Mouse (Mus musculus) limb, embryonic 13.5 days (tissue): ENCODE results near the gene Spire2. TPM values are rescaled to one million over a fixed set of nuclear protein-coding genes. Genes with fewer than 3 reads are reported as not detected.

Source experiments
- ATAC-seq: fragments of 200-750 bp; cut with Nextera tagmentation; 2 replicates; pipeline ENCODE4 v1.8.0; 2017; ENCODE audit warnings: low read depth, moderate number of reproducible peaks, moderate TSS enrichment; ENCODE audit not compliant: low FRiP score
- H3K27ac ChIP-seq: fragments of 300-500 bp; sonication (generic); 2 replicates; pipeline ENCODE4 v1.5.1; 2015; ENCODE audit warnings: inconsistent platforms, mild to moderate bottlenecking, moderate library complexity
- H3K27me3 ChIP-seq: fragments of 300-500 bp; sonication (generic); 2 replicates; pipeline ENCODE4 v1.6.1; 2015; ENCODE audit warnings: mild to moderate bottlenecking, inconsistent platforms
- H3K36me3 ChIP-seq: fragments of 300-500 bp; sonication (generic); 2 replicates; pipeline ENCODE4 v1.6.1; 2015; ENCODE audit warnings: inconsistent platforms, mild to moderate bottlenecking, moderate library complexity
- H3K4me1 ChIP-seq: fragments of 300-500 bp; sonication (generic); 2 replicates; pipeline ENCODE4 v1.6.1; 2015; ENCODE audit warnings: inconsistent platforms
- H3K4me2 ChIP-seq: fragments of 300-500 bp; sonication (generic); replicated peaks from 2 replicates; pipeline ENCODE4 v1.6.1; 2015; ENCODE audit warnings: inconsistent platforms, mild to moderate bottlenecking, moderate library complexity
- H3K4me3 ChIP-seq: fragments of 300-500 bp; sonication (generic); 2 replicates; pipeline ENCODE4 v1.5.1; 2015; ENCODE audit warnings: moderate library complexity, mild to moderate bottlenecking, inconsistent platforms
- H3K9ac ChIP-seq: fragments of 300-500 bp; sonication (generic); 2 replicates; pipeline ENCODE4 v1.6.1; 2015; ENCODE audit warnings: mild to moderate bottlenecking, inconsistent platforms
- H3K9me3 ChIP-seq: fragments of 300-500 bp; sonication (generic); 2 replicates; pipeline ENCODE4 v1.6.1; 2016; ENCODE audit warnings: inconsistent platforms
- WGBS: fragments of 180-500 bp; shearing (Covaris S2); methylation state at CpG from one replicate; pipeline ENCODE4 v1.1.7; 2015; 5-methylcytosine and 5-hydroxymethylcytosine counted together
- polyA plus RNA-seq: library from polyadenylated mRNA; unstranded; fragments of >200 nt; fragmentation: Nextera tagmentation; extraction: Ambion mirVana; gene quantifications from 2 replicates; pipeline ENCODE4 v1.2.1, GENCODE M21; 2015

The Spire2 gene
- polyA plus RNA-seq, 1 experiment from 2014 or later = 0.80 TPM

DNA sequence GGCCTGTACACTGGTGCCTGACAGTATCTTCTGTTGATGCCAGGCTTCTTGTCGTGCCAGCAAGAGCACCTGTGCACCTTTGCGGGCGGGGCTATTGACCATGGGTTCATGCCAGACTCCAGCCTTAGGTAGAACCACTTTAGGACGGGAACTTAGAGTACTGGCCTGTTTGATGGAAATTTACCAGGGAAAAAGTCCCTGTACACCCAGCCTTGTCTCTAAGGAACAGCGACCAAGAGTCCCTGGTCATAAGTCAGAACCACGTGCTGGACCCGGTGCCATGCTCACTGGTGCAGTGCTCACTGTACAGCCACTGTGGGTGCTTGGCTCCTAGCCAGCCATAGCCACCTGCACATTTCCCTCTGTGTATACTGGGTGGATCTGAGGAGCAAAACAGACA, 56.5 kb downstream of the Spire2 start:
- H3K4me1 ChIP-seq = no peaks in the 10 kb centered on the region
- no peak overlapping the region for H3K27ac ChIP-seq
- no peak overlapping the region for H3K9ac ChIP-seq
- no peaks in the 10 kb centered on the region for H3K27me3 ChIP-seq
- ATAC-seq = no peak
- no peak overlapping the region for H3K4me2 ChIP-seq
- H3K9me3 ChIP-seq = no peaks in the 10 kb centered on the region
- no peak overlapping the region for H3K4me3 ChIP-seq
- 93% methylated on average over 7 of the region's 7 CpGs for WGBS
- H3K36me3 ChIP-seq = peaks cover 100% of the 10 kb centered on the region

DNA sequence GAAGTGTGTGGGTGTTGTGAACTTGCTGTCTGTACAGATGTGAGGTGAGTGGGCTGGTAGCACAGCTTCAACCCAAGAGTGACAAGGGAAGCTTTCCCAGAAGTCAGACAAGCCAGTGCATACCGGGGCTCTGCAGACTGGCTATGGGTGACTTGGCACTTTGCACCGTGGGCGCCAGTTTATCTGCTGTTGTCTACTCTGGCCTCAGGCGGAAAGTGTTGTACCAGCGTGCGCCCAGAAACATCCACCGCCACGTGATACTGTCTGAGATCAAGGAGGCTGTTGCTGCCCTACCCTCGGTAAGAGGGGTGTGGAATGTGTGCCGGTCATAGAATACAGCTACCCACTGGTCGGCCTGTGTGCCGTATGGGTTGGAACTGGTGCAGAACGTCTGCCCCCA, 65.8 kb downstream of the Spire2 start:
- H3K4me3 ChIP-seq = no peak overlapping the region
- no peak overlapping the region for H3K27ac ChIP-seq
- H3K4me1 ChIP-seq = no peaks in the 10 kb centered on the region
- H3K4me2 ChIP-seq = no peak overlapping the region
- H3K36me3 ChIP-seq = peaks cover 98% of the 10 kb centered on the region
- H3K27me3 ChIP-seq = no peaks in the 10 kb centered on the region
- no peak overlapping the region for H3K9ac ChIP-seq
- no peaks in the 10 kb centered on the region for H3K9me3 ChIP-seq
- no peak for ATAC-seq
- WGBS = 94% methylated on average over 13 of the region's 13 CpGs

DNA sequence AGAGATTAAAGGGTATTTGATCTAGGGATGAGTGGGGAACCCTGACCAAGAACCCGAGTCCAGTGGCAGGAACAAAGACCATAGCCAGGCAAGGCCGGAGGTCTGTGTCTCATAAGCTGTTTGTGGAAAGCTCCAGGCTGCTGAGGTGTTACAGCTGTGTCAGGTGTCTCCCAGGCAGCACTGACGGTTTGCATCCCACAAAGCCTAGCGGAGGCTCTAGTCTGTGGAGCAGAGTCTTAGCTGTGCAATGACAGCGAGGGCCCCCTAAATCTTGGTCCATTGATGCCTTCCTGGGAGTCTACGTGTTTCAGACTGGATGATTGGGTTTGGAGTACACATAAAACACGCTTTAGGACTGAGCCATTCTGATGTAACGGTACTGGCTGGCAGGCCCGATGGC, 69.4 kb downstream of the Spire2 start:
- H3K4me2 ChIP-seq = no peak overlapping the region
- ATAC-seq = no peak
- 0 out of 2 replicates have a peak, but pooled peaks cover under 1% of the 10 kb centered on the region for H3K27me3 ChIP-seq
- no peak overlapping the region for H3K4me3 ChIP-seq
- H3K36me3 ChIP-seq = peaks cover 63% of the 10 kb centered on the region
- no peaks in the 10 kb centered on the region for H3K4me1 ChIP-seq
- H3K9me3 ChIP-seq = no peaks in the 10 kb centered on the region
- H3K27ac ChIP-seq = no peak overlapping the region
- H3K9ac ChIP-seq = no peak overlapping the region
- 93% methylated on average over 9 of the region's 9 CpGs for WGBS

DNA sequence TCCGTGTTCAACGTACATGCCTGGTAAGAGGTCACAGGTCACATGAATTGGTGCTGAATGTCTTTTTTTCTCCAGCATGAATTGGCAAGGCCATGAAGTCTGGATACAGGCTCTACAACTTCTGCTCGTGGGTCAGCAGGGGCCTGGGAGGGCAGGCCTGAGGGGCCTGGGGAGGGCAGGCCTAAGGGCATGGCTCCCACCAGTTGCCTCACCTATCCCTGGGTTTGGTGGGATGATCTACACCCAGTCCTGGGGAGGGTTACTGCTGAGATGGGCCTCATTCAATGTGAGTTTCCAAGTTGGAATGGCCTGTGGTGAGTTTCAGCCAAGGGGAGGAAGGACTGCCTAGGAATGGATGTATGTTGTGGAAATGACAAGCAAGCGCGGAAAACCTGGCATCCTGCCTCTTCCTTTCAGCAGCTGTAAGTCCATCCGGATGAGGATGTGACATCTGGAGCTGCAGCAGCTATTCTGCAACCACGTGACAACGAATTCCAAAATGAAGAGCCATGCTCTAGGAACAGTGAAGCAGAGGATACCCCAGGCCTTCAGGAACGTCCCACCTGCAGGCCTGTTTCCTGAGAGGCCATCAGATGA, 70.3 kb downstream of the Spire2 start:
- no peak overlapping the region for H3K4me3 ChIP-seq
- peaks cover 54% of the 10 kb centered on the region for H3K36me3 ChIP-seq
- H3K27ac ChIP-seq = no peak overlapping the region
- no peak for ATAC-seq
- H3K4me2 ChIP-seq = no peak overlapping the region
- WGBS = 90% methylated on average over 9 of the region's 9 CpGs
- H3K4me1 ChIP-seq = no peaks in the 10 kb centered on the region
- peaks cover 10% of the 10 kb centered on the region; the same call in 1 of the 2 replicates for H3K27me3 ChIP-seq
- H3K9me3 ChIP-seq = no peaks in the 10 kb centered on the region
- H3K9ac ChIP-seq = no peak overlapping the region

DNA sequence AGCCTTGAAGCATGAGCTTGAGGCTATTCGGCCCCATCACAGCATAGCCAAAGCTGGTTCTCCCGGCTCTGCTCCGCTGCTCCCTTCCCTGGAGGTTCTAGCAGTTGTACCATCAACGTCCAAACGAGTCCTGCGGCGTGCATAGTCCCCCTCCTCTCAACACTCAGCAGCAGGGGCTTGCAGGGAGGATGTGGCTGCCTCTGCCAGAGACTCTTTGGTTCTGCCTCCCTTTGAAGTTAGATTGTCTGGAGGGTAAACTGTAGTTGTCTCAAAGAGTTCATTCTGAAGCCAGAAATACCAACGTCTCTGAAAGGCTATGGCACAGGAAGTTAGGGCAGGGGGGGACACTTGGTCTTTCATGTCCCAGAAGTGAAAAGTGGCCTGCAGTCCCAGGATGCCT, 72.0 kb downstream of the Spire2 start:
- no peak overlapping the region; the same call in 1 of the 2 replicates for H3K9ac ChIP-seq
- no peak overlapping the region for H3K27ac ChIP-seq
- no peaks in the 10 kb centered on the region for H3K9me3 ChIP-seq
- no peak overlapping the region for H3K4me3 ChIP-seq
- H3K4me2 ChIP-seq = no peak overlapping the region
- H3K36me3 ChIP-seq = peaks cover 38% of the 10 kb centered on the region
- H3K4me1 ChIP-seq = no peaks in the 10 kb centered on the region
- H3K27me3 ChIP-seq = peaks cover 25% of the 10 kb centered on the region
- WGBS = 39% methylated on average over 8 of the region's 8 CpGs
- ATAC-seq = no peak

DNA sequence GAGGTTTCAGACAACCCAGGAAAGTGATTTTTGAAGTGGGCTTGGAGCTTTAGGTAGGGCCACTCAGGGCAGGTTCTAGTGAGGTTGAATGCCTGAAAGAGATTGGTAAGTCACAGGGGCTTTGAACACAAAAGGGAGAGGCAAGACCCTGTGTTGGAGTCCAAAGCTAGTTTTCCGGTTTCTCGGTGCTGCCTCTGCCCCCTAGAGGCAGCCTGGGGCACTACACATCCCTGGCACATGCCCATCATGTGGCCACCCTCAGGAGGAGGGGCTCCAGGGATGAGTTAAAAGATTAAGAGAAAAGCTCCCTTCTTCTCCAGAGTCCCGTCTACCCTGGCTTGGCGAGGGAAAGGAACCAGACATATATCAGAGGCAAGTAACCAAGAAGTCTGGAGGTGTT, 74.3 kb downstream of the Spire2 start, which contains the start of gene Mc1r:
Gene Mc1r (plus strand): TSS at position 322 of the 400 bp plus-strand sequence.
- no peak for ATAC-seq
- no peak within 1 kb of the TSS for H3K9ac ChIP-seq
- H3K4me3 ChIP-seq = no peak within 1 kb of the TSS
- H3K4me2 ChIP-seq = 0 out of 2 replicates have a peak within 1 kb of the TSS, but pooled peaks have one; percentile 0
- peaks cover 17% of the 10 kb centered on the region for H3K36me3 ChIP-seq
- H3K4me1 ChIP-seq = peaks cover 12% of the 10 kb centered on the region
- no peaks in the 10 kb centered on the region for H3K9me3 ChIP-seq
- H3K27ac ChIP-seq = no peak within 1 kb of the TSS
- 13% methylated on average over 4 of the region's 4 CpGs for WGBS
- H3K27me3 ChIP-seq = peaks cover 48% of the 10 kb centered on the region

DNA sequence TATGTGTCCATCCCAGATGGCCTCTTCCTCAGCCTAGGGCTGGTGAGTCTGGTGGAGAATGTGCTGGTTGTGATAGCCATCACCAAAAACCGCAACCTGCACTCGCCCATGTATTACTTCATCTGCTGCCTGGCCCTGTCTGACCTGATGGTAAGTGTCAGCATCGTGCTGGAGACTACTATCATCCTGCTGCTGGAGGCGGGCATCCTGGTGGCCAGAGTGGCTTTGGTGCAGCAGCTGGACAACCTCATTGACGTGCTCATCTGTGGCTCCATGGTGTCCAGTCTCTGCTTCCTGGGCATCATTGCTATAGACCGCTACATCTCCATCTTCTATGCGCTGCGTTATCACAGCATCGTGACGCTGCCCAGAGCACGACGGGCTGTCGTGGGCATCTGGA, 75.1 kb downstream of the Spire2 start:
- Histone ChIP-seq H3K4me1 (peaks cover 21% of the 10 kb centered on the region), H3K4me3 (no peak overlapping the region), H3K27me3 (peaks cover 56% of the 10 kb centered on the region), H3K36me3 (peaks cover 8% of the 10 kb centered on the region), H3K9me3 (no peaks in the 10 kb centered on the region), H3K27ac (no peak overlapping the region), H3K9ac (no peak overlapping the region), H3K4me2 (no peak overlapping the region)
- 88% methylated on average over 13 of the region's 13 CpGs for WGBS
- no peak for ATAC-seq

DNA sequence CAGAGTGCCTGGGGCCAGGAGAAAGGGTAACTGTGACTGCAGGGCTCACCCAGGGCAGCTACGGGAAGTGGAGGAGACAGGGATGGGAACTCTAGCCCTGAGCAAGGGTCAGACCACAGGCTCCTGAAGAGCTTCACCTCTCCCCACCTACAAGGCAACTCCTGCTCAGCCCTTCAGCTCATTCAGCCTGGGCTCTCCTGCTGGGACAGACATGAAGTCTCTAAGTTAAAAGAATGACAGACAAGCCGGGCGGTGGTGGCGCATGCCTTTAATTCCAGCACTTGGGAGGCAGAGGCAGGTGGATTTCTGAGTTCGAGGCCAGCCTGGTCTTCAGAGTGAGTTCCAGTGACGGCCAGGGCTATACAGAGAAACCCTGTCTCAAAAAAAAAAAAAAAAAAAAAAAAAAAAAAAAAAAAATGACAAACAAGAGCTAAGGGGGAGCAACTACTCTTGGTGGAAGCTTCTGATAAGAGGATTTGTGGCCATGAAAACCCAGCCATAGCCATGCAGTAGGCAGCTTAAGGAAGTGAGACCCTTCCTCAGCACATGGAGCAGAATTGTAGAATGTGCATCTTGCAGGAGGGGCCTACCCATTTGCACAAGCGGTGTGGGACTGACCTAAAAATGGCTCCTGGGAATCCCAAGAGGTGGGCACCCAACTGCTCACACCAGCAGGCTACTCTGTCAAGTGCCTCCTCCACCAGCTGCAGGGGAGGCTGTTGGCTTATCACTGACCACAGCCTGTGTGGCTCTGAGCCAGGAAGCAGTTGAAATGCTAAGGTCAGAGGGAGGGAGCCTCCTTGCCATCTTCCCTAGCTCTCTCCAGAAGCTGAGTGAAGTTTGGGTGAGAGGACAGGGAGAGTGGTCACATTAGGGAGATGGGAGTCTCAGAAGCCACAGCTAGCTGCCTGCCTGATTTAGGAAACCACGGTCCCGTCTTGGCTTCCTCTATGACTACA, 76.4 kb downstream of the Spire2 start:
- Histone ChIP-seq H3K9ac (no peak overlapping the region), H3K4me1 (peaks cover 21% of the 10 kb centered on the region), H3K4me3 (no peak overlapping the region), H3K27me3 (peaks cover 68% of the 10 kb centered on the region), H3K36me3 (no peaks in the 10 kb centered on the region), H3K9me3 (no peaks in the 10 kb centered on the region), H3K27ac (no peak overlapping the region), H3K4me2 (no peak overlapping the region)
- 73% methylated on average over 9 of the region's 9 CpGs for WGBS
- ATAC-seq = no peak

DNA sequence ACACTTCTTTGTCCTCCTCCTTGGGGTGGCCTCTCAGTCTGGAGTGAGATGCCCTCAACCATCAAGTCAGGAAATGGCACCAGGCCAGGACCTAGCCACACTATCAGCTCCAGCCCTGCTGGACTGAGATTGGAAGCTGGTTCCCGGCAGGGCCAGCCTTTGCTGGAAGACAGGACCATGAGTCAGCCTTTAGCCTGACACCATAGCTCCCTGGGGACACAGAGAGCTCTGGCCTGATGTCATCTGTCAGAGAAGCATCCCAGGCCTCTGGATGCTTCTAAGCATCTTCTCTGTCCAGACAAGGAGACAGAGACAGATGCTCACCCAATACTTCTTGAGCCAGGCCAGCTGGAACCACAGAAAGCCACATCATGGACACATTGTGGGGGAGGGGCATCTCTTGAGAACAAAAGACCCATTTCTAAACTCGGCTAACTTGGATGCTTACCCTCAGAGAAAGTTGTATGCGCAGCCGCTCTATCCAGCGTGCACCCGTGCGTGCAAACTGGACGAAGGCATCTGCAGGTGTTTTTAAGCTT, 77.6 kb downstream of the Spire2 start:
- Histone ChIP-seq H3K27ac (no peak overlapping the region), H3K9me3 (no peaks in the 10 kb centered on the region), H3K36me3 (no peaks in the 10 kb centered on the region), H3K4me2 (no peak overlapping the region), H3K9ac (no peak overlapping the region), H3K4me3 (no peak overlapping the region), H3K4me1 (peaks cover 21% of the 10 kb centered on the region), H3K27me3 (peaks cover 73% of the 10 kb centered on the region)
- 70% methylated on average over 8 of the region's 8 CpGs for WGBS
- ATAC-seq = no peak

DNA sequence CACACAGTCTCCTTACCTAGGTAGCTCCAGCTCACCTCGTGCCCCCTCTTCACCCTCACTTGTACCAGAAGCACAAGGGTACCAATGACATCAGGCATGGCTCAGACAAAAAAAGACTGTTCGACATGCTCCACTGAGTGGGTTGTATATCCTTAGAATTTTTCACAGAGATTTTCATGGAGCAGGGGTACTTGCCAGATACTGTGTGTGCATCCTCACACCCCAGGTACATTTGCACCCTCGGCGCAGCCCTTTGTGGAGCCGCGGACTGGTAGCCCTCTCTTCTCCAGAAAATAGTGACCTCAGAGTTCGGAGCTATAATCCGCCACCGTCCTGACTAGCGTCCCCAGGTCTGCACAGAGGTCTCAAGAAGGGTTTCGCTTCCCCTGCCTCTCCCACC, 78.3 kb downstream of the Spire2 start:
- Histone ChIP-seq H3K27me3 (peaks cover 73% of the 10 kb centered on the region), H3K27ac (no peak overlapping the region)
- ATAC-seq = no peak

DNA sequence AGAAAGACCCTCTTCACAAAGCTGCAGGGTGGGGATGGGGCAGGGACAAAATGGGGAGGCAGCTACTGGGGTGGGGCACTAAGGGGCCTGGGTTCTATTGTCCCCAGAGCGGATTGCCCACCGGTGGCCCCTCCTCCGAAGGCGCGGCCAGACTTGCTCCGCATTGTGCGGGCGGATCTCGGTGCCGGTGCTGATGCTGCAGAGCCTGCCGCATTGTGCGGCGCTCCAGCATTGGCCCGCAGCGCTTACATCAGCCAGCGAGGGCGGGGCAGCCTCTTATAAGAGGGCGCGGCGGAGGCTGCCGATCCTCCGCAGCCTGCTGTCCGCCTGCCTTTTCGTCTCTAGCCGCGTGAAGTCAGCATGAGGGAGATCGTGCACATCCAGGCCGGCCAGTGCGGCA, 78.7 kb downstream of the Spire2 start, which contains the start of gene Tubb3:
Gene Tubb3 (plus strand): TSS at position 179 of the 400 bp plus-strand sequence.
- Histone ChIP-seq H3K9ac (peak within 1 kb of the TSS; percentile 26; the same call in 1 of the 2 replicates), H3K27ac (no peak within 1 kb of the TSS)
- 0% methylated on average over 29 of the region's 29 CpGs for WGBS

More for the DNA sequence above, 78.3 kb downstream of the Spire2 start:
- H3K4me3 ChIP-seq = peak overlapping the region; percentile 42
- peak overlapping the region; percentile 68 for H3K4me2 ChIP-seq
- WGBS = 9% methylated on average over 11 of the region's 11 CpGs
- H3K36me3 ChIP-seq = no peaks in the 10 kb centered on the region
- 0 out of 2 replicates have a peak overlapping the region, but pooled peaks have one; percentile 26 for H3K9ac ChIP-seq
- no peaks in the 10 kb centered on the region for H3K9me3 ChIP-seq
- peaks cover 21% of the 10 kb centered on the region for H3K4me1 ChIP-seq

DNA sequence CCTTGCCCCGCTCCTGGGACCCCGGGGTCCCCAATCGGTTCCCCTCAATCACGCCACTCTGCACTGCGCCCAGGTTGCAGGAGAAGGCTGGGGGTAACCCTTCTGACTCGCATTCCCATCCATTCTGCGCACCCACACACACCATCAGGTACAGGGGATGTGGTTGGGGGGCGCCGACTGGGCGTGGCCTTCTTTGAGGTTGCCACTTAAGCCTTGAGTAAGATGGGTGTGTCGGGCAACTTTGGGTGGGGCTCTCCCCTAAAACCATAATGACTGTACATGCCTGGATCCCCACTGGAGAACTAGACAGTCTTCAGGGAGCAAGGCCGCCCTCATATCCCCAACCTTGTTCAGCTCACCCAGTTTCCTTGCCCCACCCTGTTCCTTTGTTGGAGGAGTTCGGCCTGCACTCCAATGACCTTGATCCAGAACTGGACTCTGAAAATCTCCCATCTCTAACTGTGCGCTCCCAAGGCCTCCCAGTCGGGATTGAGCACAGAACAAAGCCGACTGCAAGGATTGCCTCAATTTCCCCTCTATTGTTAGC, 79.3 kb downstream of the Spire2 start:
- H3K27ac ChIP-seq = no peak overlapping the region
- no peaks in the 10 kb centered on the region for H3K9me3 ChIP-seq
- H3K4me2 ChIP-seq = peak overlapping the region; percentile 68
- no peak for ATAC-seq
- peaks cover 21% of the 10 kb centered on the region for H3K4me1 ChIP-seq
- 9% methylated on average over 16 of the region's 16 CpGs for WGBS
- peaks cover 73% of the 10 kb centered on the region for H3K27me3 ChIP-seq
- H3K9ac ChIP-seq = peak overlapping the region; percentile 26; the same call in 1 of the 2 replicates
- peak overlapping the region; percentile 42 for H3K4me3 ChIP-seq
- H3K36me3 ChIP-seq = no peaks in the 10 kb centered on the region

More for the DNA sequence above, 78.7 kb downstream of the Spire2 start, which contains the start of gene Tubb3:
- peaks cover 73% of the 10 kb centered on the region for H3K27me3 ChIP-seq
- H3K4me3 ChIP-seq = peak within 1 kb of the TSS; percentile 42
- H3K4me1 ChIP-seq = peaks cover 21% of the 10 kb centered on the region
- peak; percentile 62 for ATAC-seq
- H3K9me3 ChIP-seq = no peaks in the 10 kb centered on the region
- H3K4me2 ChIP-seq = peak within 1 kb of the TSS; percentile 68
- no peaks in the 10 kb centered on the region for H3K36me3 ChIP-seq
